25 mouse cellular contexts compared by ENCODE assay signal in the genomic region with DNA sequence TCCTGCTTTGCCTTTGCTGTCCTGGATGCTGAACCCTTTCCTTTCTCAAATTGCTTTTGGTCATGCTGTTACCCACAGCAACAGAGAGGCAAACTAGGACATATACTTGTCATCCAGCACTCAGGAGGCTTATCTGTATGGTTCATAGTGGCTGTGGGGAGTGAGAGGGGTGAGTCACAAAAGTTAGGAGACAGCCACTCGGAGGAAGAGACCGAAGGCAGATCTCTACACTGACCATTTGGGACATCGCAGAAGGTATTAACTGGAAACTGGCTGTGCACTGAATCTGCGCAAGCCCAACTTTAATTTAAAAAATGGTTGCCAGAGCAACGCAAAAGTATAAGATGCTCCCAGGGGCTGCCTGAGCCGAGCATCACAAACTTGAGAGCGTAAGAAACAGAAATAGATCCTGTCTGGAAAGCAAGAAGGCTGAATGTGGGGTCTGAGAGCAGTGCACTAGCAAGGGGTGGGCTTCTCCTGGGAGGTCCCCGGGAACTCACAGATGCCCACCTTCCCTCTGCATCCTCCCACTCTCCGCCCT. TPM values are rescaled to one million over a fixed set of nuclear protein-coding genes. Genes with fewer than 3 reads are reported as not detected.
A peak's percentile ranks its signal among the peaks of the same experiment; 100 is the strongest.
DNase-seq lines count a peak whose midpoint lies in the region; ATAC-seq lines count a peak whose summit lies in the region.
"Had no signal": no experiment of that assay in that cellular context is flagged by ENCODE, and none has a peak within 500 bp of the region (broad histone marks: within the 10 kb centered on the region; RNA-seq: fewer than 3 reads in every experiment).

No protein-coding gene starts in this region.

- no peak overlapping the region for H3K9ac ChIP-seq in hindbrain, embryonic 16.5 days (ENCODE audit: low read depth, low read length)
- H3K9ac ChIP-seq in hindbrain, embryonic 11.5 days (ENCODE audit: low read depth, low read length) = no peak overlapping the region
- H3K9ac ChIP-seq: embryonic facial prominence, embryonic 13.5 days; forebrain, embryonic 13.5 days; heart, embryonic 12.5 days; hindbrain, embryonic 12.5 days had no signal

- no peak for DNase-seq in hindbrain, embryonic 11.5 days (ENCODE audit: low spot score)
- peak; percentile 51 to 64 for DNase-seq in left cerebral cortex, postnatal 14 days (ENCODE audit: low spot score in 2 of 2)
- DNase-seq in left cerebral cortex, adult 8-10 months (ENCODE audit: low spot score in 2 of 2) = no peak
- peak; percentile 54 to 76 for DNase-seq in right cerebral cortex, postnatal 10 days (ENCODE audit: low spot score in 2 of 2)
- DNase-seq in right cerebral cortex, postnatal 25 days = no peak
- no peak for DNase-seq in heart, postnatal 25 days (ENCODE audit: low spot score)
- no peak for DNase-seq in cerebellum, adult 9-11 months
- DNase-seq: adrenal gland, adult 8-10 months; adrenal gland, postnatal 36 days; cerebellum, adult 11 months; cerebellum, adult 8-10 months; cerebellum, postnatal 25 days; gastrocnemius, adult 2 months; gastrocnemius, postnatal 25 days; heart, postnatal 36 days had no signal

- H3K9me3 ChIP-seq in hindbrain, embryonic 16.5 days (ENCODE audit: control insufficient read depth, low read length) = no peaks in the 10 kb centered on the region
- H3K9me3 ChIP-seq in hindbrain, embryonic 11.5 days (ENCODE audit: control insufficient read depth, low read length) = no peaks in the 10 kb centered on the region
- H3K9me3 ChIP-seq: embryonic facial prominence, embryonic 13.5 days; forebrain, embryonic 13.5 days; heart, embryonic 12.5 days; hindbrain, embryonic 12.5 days had no signal

- H3K27ac ChIP-seq in hindbrain, embryonic 16.5 days (ENCODE audit: low read depth, low read length) = peak overlapping the region; percentile 1; the same call in 1 of the 2 replicates
- H3K27ac ChIP-seq in hindbrain, embryonic 11.5 days (ENCODE audit: low read depth, low read length) = no peak overlapping the region
- H3K27ac ChIP-seq: embryonic facial prominence, embryonic 13.5 days; forebrain, embryonic 13.5 days; gastrocnemius, adult 2 months; hindbrain, embryonic 12.5 days had no signal

- 79% methylated on average over 9 of the region's 9 CpGs for WGBS in hindbrain, embryonic 16.5 days
- 89% methylated on average over 9 of the region's 9 CpGs for WGBS in hindbrain, embryonic 11.5 days

- no peak overlapping the region for H3K4me3 ChIP-seq in hindbrain, embryonic 16.5 days (ENCODE audit: low read length)
- H3K4me3 ChIP-seq in hindbrain, embryonic 11.5 days (ENCODE audit: low read depth, low read length) = no peak overlapping the region
- H3K4me3 ChIP-seq: embryonic facial prominence, embryonic 13.5 days; forebrain, embryonic 13.5 days; gastrocnemius, adult 2 months; heart, embryonic 12.5 days; hindbrain, embryonic 12.5 days had no signal

- intact Hi-C loops in left cerebral cortex, postnatal 14 days (cut with DNase I) = loop anchor here (10.0 kb wide), 1 partner anchor 530 kb away; the partner anchor contains the start of gene Pink1
- intact Hi-C loops in heart, postnatal 25 days (cut with DNase I) = no loop called here

- H3K4me1 ChIP-seq in hindbrain, embryonic 16.5 days (ENCODE audit: control insufficient read depth, insufficient read depth, low read depth, low read length) = peaks cover 2% of the 10 kb centered on the region
- no peaks in the 10 kb centered on the region for H3K4me1 ChIP-seq in hindbrain, embryonic 11.5 days (replicated peaks; ENCODE audit: control insufficient read depth, insufficient read depth, low read length)
- H3K4me1 ChIP-seq: embryonic facial prominence, embryonic 13.5 days; forebrain, embryonic 13.5 days had no signal

- no peaks in the 10 kb centered on the region for H3K36me3 ChIP-seq in hindbrain, embryonic 16.5 days (ENCODE audit: control insufficient read depth, insufficient read depth, low read length)
- no peaks in the 10 kb centered on the region for H3K36me3 ChIP-seq in hindbrain, embryonic 11.5 days (ENCODE audit: control insufficient read depth, insufficient read depth, low read length)
- H3K36me3 ChIP-seq: embryonic facial prominence, embryonic 13.5 days; heart, embryonic 12.5 days; hindbrain, embryonic 12.5 days had no signal

- no peak for ATAC-seq in hindbrain, embryonic 16.5 days
- ATAC-seq in hindbrain, embryonic 11.5 days (ENCODE audit: low FRiP score) = no peak
- ATAC-seq: forebrain, embryonic 13.5 days had no signal

- no peaks in the 10 kb centered on the region for H3K27me3 ChIP-seq in hindbrain, embryonic 16.5 days (replicated peaks; ENCODE audit: control insufficient read depth, insufficient read depth, low read length)
- no peaks in the 10 kb centered on the region for H3K27me3 ChIP-seq in hindbrain, embryonic 11.5 days (ENCODE audit: control insufficient read depth, insufficient read depth, low read length)

- no peak overlapping the region for H3K4me2 ChIP-seq in hindbrain, embryonic 16.5 days (ENCODE audit: low read length)
- H3K4me2 ChIP-seq in hindbrain, embryonic 11.5 days (replicated peaks; ENCODE audit: low read depth, low read length) = no peak overlapping the region
- H3K4me2 ChIP-seq: embryonic facial prominence, embryonic 13.5 days; forebrain, embryonic 13.5 days; heart, embryonic 12.5 days; hindbrain, embryonic 12.5 days had no signal

RNA-seq across cellular contexts. Expression of gene Pla2g5, which starts 8.1 kb away (rescaled TPM):
- polyA plus RNA-seq in hindbrain, embryonic 16.5 days (2015; fragmentation: Nextera tagmentation; extraction: Ambion mirVana) = 0.27 and 0.38 TPM in 2 replicates
- polyA plus RNA-seq in hindbrain, embryonic 11.5 days (2014; fragmentation: Nextera tagmentation; extraction: Ambion mirVana) = 0.39 TPM in 1 of 2 replicates, not detected in the other
- total RNA-seq in left cerebral cortex, postnatal 14 days (2021) = 1 to 10 TPM; 2.8 to 4.2 TPM
- total RNA-seq in left cerebral cortex, adult 8-10 months (2022) = 1 to 10 TPM; 1.8 to 4.8 (median 3.0) TPM
- 10 to 100 TPM; 27.8 to 31.5 TPM for total RNA-seq in heart, postnatal 25 days (2021)
- total RNA-seq: granulocyte monocyte progenitor cell, adult 5-6 weeks had no signal
- polyA plus RNA-seq: hindbrain, embryonic 12.5 days had no signal

RNA-seq across cellular contexts. Expression of gene Gm13030, which starts 18.6 kb away (rescaled TPM):
- not detected in 2 replicates for polyA plus RNA-seq in hindbrain, embryonic 16.5 days (2015; fragmentation: Nextera tagmentation; extraction: Ambion mirVana)
- not detected in 2 replicates for polyA plus RNA-seq in hindbrain, embryonic 11.5 days (2014; fragmentation: Nextera tagmentation; extraction: Ambion mirVana)
- not detected for total RNA-seq in left cerebral cortex, postnatal 14 days (2021)
- total RNA-seq in left cerebral cortex, adult 8-10 months (2022) = not detected
- total RNA-seq in heart, postnatal 25 days (2021) = not detected
- total RNA-seq: adrenal gland, adult 8-10 months; adrenal gland, postnatal 36 days; ES-E14; gastrocnemius, adult 2 months; gastrocnemius, postnatal 25 days; granulocyte monocyte progenitor cell, adult 5-6 weeks; heart, adult 8-10 months; heart, postnatal 36 days had no signal
- polyA plus RNA-seq: brain, embryonic 14.5 days; embryonic facial prominence, embryonic 13.5 days; forebrain, embryonic 13.5 days; heart, embryonic 12.5 days; heart, embryonic 16.5 days; hindbrain, embryonic 12.5 days had no signal

RNA-seq across cellular contexts. Expression of gene Pla2g2e, which starts 22.6 kb away (rescaled TPM):
- polyA plus RNA-seq in hindbrain, embryonic 16.5 days (2015; fragmentation: Nextera tagmentation; extraction: Ambion mirVana) = not detected in 2 replicates
- not detected in 2 replicates for polyA plus RNA-seq in hindbrain, embryonic 11.5 days (2014; fragmentation: Nextera tagmentation; extraction: Ambion mirVana)
- total RNA-seq in left cerebral cortex, postnatal 14 days (2021) = not detected
- total RNA-seq in left cerebral cortex, adult 8-10 months (2022) = not detected
- total RNA-seq in heart, postnatal 25 days (2021) = 1 to 10 TPM in 1 of 2 experiments, under 1 TPM in 1; 0.52 to 1.1 TPM
- total RNA-seq: gastrocnemius, adult 2 months; granulocyte monocyte progenitor cell, adult 5-6 weeks had no signal
- polyA plus RNA-seq: brain, embryonic 14.5 days; embryonic facial prominence, embryonic 13.5 days; forebrain, embryonic 13.5 days; heart, embryonic 12.5 days; hindbrain, embryonic 12.5 days had no signal

RNA-seq across cellular contexts. Expression of gene Otud3, which starts 58.6 kb away (rescaled TPM):
- 2.4 and 3.1 TPM in 2 replicates for polyA plus RNA-seq in hindbrain, embryonic 16.5 days (2015; fragmentation: Nextera tagmentation; extraction: Ambion mirVana)
- polyA plus RNA-seq in hindbrain, embryonic 11.5 days (2014; fragmentation: Nextera tagmentation; extraction: Ambion mirVana) = 3.1 and 3.5 TPM in 2 replicates
- 10 to 100 TPM; 16.9 to 19.8 TPM for total RNA-seq in left cerebral cortex, postnatal 14 days (2021)
- 10 to 100 TPM; 11.8 to 16.6 (median 15.9) TPM for total RNA-seq in left cerebral cortex, adult 8-10 months (2022)
- total RNA-seq in heart, postnatal 25 days (2021) = 10 to 100 TPM; 10.1 to 10.8 TPM

Comparison
In these comparisons a context has a peak if more than half of its experiments do, and no peak if none do; other contexts are left out.
1. DNase-seq: peak in left cerebral cortex, postnatal 14 days (2 of 2) and right cerebral cortex, postnatal 10 days (2 of 2); none in hindbrain, embryonic 11.5 days (single experiment), left cerebral cortex, adult 8-10 months (0 of 2), right cerebral cortex, postnatal 25 days (single experiment), heart, postnatal 25 days (single experiment) and cerebellum, adult 9-11 months (single experiment).
2. RNA of gene Pla2g5, which starts 8.1 kb away (total RNA-seq): 27.8 to 31.5 TPM in heart, postnatal 25 days; 2.8 to 4.2 TPM in left cerebral cortex, postnatal 14 days and 1.8 to 4.8 TPM in left cerebral cortex, adult 8-10 months; every median in the first group is over 4 times any median in the second.